Mouse (Mus musculus): ENCODE results near the gene Ephx1. TPM values are rescaled to one million over a fixed set of nuclear protein-coding genes. Genes with fewer than 3 reads are reported as not detected.
"Not testable (repeated sequence)": the region's sequence is repeated elsewhere in the genome, so short reads cannot be mapped to it uniquely, and the experiment has no call there.

Gene Ephx1
- total RNA-seq, 1 experiment from 2014 or later: 3.9 TPM

GRCm38 (mm10) chr1:180952085-180952746 is 68.5 kb downstream of the Ephx1 start:
- no peak for ATAC-seq (replicated peaks in 1 of 2; ENCODE audit: insufficient read depth in 1 of 2, low FRiP score in 2 of 2, low TSS enrichment in 1 of 2, low read depth in 1 of 2, poor library complexity in 2 of 2, severe bottlenecking in 2 of 2)

DNA sequence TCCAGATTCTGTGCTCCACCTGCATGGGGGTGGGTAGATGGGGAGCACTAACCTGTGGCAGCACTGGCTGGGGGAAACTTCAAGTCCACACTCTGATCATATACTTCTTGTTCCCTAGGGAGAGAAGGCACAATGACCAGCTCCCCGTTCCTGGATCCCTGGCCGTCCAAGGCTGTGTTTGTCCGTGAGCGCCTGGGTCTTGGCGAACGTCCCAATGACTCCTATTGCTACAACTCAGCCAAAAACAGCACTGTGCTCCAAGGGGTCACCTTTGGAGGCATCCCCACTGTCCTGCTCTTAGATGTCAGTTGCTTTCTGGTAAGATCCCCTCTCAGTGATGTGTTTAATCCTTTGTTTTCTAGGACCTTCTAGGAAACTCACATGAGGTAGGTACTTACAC is 74.3 kb downstream of the Ephx1 start:
- ATAC-seq (replicated peaks in 1 of 2; ENCODE audit: insufficient read depth in 1 of 2, low FRiP score in 2 of 2, low TSS enrichment in 1 of 2, low read depth in 1 of 2, poor library complexity in 2 of 2, severe bottlenecking in 2 of 2): no peak

GRCm38 (mm10) chr1:180945001-180945980 is 75.4 kb downstream of the Ephx1 start:
- ATAC-seq (replicated peaks in 1 of 2; ENCODE audit: insufficient read depth in 1 of 2, low FRiP score in 2 of 2, low TSS enrichment in 1 of 2, low read depth in 1 of 2, poor library complexity in 2 of 2, severe bottlenecking in 2 of 2): peak; percentile 31 to 50

DNA sequence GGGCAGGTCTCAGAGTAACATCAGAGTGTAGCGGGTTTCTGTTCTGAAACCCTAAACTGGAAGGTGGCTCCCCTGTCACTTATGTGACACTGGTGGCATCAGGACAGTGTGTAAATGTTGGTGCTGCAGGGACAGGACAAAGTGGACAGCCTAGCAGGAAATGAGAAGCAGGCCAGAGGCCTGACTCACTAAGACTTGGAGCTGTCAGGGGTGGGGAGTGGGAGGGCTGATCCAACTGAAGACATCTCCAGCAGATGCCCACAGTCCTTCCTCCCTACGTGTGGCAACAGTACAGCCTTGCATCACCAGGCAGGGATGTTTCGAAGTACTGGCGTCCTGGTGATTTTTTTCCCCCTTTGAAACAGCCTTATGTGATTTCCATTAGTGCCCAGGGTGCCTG is 76.2 kb downstream of the Ephx1 start:
- ATAC-seq (replicated peaks in 1 of 2; ENCODE audit: insufficient read depth in 1 of 2, low FRiP score in 2 of 2, low TSS enrichment in 1 of 2, low read depth in 1 of 2, poor library complexity in 2 of 2, severe bottlenecking in 2 of 2): peak in 1 of 2 experiments; percentile 34; a peak in 1 of 4 replicates

DNA sequence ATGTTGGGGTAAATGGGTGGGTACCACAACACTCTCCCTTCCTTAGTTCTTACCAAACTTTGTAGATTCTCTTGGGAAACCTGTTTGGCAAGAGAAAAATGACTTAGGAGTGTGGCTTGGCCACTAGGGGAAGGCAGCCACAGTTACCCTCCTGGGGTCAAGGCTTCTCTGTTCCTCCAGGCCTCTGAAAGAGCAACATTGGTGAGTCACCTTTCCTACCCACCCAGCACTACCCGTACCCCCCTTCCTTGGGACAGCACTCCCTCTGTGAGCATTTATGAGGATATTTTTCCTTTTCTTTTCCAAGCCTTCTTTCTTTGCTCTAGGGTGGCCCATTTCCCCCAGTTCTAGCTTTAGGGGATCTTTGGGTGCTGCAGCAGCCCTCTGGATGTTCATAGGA is 76.8 kb downstream of the Ephx1 start:
- ATAC-seq (replicated peaks in 1 of 2; ENCODE audit: insufficient read depth in 1 of 2, low FRiP score in 2 of 2, low TSS enrichment in 1 of 2, low read depth in 1 of 2, poor library complexity in 2 of 2, severe bottlenecking in 2 of 2): no peak

- no peak for ATAC-seq (replicated peaks in 1 of 2; ENCODE audit: insufficient read depth in 1 of 2, low FRiP score in 2 of 2, low TSS enrichment in 1 of 2, low read depth in 1 of 2, poor library complexity in 2 of 2, severe bottlenecking in 2 of 2)
These were observed 77.6 kb downstream of the Ephx1 start for GRCm38 (mm10) chr1:180943032-180943644.

DNA sequence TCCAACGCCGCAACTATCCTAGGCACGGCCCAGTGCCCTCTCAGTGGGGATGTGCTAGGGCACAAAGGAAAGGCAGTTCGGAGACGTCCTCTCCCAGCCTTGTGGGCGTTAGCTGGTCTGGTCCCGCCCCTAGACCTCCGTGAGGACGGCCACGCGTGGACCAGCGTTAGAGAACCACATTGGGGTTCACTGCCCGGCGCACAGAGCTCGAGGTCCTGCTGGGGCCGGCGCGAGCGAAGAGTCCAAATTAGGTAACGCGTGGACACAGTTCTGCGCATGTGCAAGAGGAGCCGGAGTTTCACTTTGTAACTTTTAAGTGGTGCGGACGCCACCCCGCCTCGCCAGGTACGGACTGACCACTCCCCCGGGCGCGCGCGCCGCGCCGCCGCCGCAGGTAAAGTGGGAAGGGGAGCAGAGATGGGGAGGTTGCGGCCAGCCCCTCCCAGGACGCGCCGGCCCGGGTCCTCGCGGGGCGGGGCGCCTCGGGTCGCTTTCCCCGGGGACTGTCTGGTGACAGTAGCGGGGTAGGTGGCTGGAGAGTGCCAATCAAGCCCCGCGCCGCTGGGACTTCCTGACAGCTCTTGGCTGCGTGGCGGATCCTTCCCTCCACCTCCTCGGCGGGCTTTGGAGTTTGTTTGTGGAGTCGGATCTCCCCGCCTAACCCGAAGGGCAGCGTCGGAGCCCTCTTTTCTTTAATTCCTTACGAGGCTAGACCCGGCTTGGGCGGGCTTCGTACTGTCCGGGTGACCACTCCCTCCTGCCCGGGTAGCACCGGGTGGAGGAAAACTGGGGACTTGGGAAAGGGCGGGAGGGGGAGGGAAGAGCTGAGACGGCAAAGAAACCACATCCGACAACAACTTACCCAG is 78.3 kb downstream of the Ephx1 start, which contains the start of gene Tmem63a:
Tmem63a (plus strand) TSS at position 179 of the 866 bp plus-strand sequence.
- peak; percentile 40 to 41 for ATAC-seq (replicated peaks in 1 of 2; ENCODE audit: insufficient read depth in 1 of 2, low FRiP score in 2 of 2, low TSS enrichment in 1 of 2, low read depth in 1 of 2, poor library complexity in 2 of 2, severe bottlenecking in 2 of 2)

GRCm38 (mm10) chr1:180941726-180942125 is 79.0 kb downstream of the Ephx1 start:
- no peak for ATAC-seq (replicated peaks in 1 of 2; ENCODE audit: insufficient read depth in 1 of 2, low FRiP score in 2 of 2, low TSS enrichment in 1 of 2, low read depth in 1 of 2, poor library complexity in 2 of 2, severe bottlenecking in 2 of 2)

DNA sequence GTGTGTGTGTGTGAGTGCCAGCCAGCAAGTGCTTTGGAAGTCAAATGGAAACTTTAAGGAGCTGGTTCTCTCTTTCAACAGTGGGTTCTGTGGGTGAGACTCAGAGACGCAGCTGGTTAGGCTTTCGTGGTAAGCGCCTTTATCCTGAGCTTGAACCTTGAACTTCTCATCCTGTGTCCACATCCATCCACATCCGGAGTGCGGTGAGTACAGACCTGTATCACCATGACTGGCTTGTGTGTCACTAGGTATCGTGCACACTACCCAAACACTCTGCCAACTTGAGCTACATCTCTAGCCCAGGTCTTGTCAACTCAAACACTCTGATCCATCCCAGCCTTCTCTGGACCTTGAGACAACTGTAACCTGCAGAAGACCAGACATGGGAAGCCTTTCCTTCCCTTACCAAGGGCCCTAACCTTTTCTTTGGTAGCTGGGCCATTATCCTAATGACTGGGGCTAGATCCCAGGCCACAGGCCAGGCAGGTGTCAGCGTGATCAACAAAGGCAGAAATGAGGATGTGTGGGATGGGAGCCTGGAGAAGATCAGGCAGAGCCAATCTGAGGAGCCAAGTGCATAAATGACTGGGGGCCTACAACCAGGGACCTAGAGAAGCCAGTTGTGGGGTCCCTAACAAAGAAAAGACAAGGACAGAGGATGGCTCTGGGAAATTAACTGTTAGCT is 79.8 kb downstream of the Ephx1 start:
- no peak for ATAC-seq (replicated peaks in 1 of 2; ENCODE audit: insufficient read depth in 1 of 2, low FRiP score in 2 of 2, low TSS enrichment in 1 of 2, low read depth in 1 of 2, poor library complexity in 2 of 2, severe bottlenecking in 2 of 2)

DNA sequence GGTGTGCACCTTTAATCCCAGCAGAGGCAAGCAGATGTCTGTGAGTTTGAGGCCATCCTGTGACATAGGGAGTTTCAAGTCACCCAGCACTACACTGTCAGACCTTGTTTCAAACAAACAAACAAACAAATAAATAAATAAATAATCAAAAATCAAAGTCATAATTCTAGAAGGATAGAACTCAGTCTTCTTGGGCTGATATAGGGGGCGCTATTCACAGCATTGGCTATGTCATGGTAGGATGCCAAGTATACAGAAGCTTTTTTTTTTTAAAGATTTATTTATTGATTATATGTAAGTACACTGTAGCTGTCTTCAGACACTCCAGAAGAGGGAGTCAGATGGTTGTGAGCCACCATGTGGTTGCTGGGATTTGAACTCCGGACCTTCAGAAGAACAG is 81.9 kb downstream of the Ephx1 start:
- not testable (repeated sequence) for ATAC-seq (replicated peaks in 1 of 2; ENCODE audit: insufficient read depth in 1 of 2, low FRiP score in 2 of 2, low TSS enrichment in 1 of 2, low read depth in 1 of 2, poor library complexity in 2 of 2, severe bottlenecking in 2 of 2)

DNA sequence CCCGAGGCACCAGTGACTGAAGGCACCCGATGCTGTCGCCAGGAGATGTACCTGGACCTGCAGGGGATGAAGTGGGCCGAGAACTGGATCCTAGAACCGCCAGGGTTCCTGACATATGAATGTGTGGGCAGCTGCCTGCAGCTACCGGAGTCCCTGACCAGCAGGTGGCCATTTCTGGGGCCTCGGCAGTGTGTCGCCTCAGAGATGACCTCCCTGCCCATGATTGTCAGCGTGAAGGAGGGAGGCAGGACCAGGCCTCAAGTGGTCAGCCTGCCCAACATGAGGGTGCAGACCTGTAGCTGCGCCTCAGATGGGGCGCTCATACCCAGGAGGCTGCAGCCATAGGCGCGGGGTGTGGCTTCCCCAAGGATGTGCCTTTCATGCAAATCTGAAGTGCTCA is 83.1 kb downstream of the Ephx1 start:
- not testable (repeated sequence) for ATAC-seq (replicated peaks in 1 of 2; ENCODE audit: insufficient read depth in 1 of 2, low FRiP score in 2 of 2, low TSS enrichment in 1 of 2, low read depth in 1 of 2, poor library complexity in 2 of 2, severe bottlenecking in 2 of 2)

GRCm38 (mm10) chr1:180936610-180937398 is 83.9 kb downstream of the Ephx1 start:
- peak; percentile 76 to 80 for ATAC-seq (replicated peaks in 1 of 2; ENCODE audit: insufficient read depth in 1 of 2, low FRiP score in 2 of 2, low TSS enrichment in 1 of 2, low read depth in 1 of 2, poor library complexity in 2 of 2, severe bottlenecking in 2 of 2)

DNA sequence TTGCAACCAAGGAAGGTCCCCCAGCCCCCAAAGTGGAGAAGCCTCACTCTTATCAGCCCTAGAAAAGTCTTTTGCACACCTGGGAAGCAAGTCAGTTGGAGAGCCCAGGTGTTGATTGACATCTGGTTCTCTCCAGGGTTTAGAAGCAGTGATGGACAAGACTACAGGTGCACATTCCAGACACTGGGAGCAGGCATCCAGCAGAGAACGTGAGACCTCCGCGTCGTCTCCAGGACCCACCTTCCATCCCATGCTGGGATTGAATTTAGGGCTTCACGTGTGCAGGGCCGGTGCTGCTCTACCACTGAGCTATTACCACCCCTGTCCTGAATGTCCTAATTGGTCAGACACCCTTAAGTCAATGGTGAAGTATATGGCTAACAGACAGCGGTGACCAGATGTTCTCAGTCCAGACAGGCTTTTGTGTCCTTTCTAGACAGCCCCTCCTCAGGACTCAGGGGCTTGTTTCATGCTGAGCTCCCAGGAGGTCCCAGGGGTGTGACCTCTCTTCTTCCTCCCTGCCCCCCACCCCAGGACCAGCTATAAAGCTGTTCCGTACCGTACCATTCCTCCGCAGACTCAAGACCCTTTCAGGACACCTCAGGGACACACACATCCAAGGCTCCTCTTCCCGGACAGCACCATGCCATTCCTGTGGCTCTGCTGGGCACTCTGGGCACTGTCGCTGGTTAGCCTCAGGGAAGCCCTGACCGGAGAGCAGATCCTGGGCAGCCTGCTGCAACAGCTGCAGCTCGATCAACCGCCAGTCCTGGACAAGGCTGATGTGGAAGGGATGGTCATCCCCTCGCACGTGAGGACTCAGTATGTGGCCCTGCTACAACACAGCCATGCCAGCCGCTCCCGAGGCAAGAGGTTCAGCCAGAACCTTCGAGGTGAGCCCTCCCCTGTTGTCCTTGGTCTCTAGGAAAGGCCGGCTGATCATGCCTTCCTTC is 86.0 kb downstream of the Ephx1 start, which contains the start of gene Lefty1:
Lefty1 (plus strand) TSS at position 556 of the 953 bp plus-strand sequence.
- no peak for ATAC-seq (replicated peaks in 1 of 2; ENCODE audit: insufficient read depth in 1 of 2, low FRiP score in 2 of 2, low TSS enrichment in 1 of 2, low read depth in 1 of 2, poor library complexity in 2 of 2, severe bottlenecking in 2 of 2)

GRCm38 (mm10) chr1:180933659-180934058 is 87.0 kb downstream of the Ephx1 start:
- ATAC-seq (replicated peaks in 1 of 2; ENCODE audit: insufficient read depth in 1 of 2, low FRiP score in 2 of 2, low TSS enrichment in 1 of 2, low read depth in 1 of 2, poor library complexity in 2 of 2, severe bottlenecking in 2 of 2): no peak

DNA sequence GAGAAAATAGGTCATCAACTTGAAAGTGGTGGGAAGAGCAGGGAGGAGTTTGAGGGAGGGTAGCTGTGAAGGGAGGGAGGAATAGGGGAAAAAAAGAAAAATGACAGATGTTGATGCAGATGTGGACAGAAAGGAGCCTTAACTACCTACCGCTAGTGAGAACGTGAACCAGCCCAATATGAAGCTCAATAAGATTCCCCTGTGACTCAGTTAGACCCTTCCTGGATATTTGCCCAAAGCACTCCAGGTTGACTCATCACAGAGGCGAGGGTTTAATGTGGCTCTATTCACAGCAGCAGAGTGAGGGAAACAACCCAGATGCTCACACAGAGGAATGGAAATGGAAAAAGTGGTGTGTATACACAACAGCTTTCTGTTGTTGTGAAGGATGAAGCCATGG is 89.6 kb downstream of the Ephx1 start:
- ATAC-seq (replicated peaks in 1 of 2; ENCODE audit: insufficient read depth in 1 of 2, low FRiP score in 2 of 2, low TSS enrichment in 1 of 2, low read depth in 1 of 2, poor library complexity in 2 of 2, severe bottlenecking in 2 of 2): no peak
